Mouse (Mus musculus): Measurements from ENCODE around the gene Hyal3. TPM values are rescaled to one million over a fixed set of nuclear protein-coding genes. Genes with fewer than 3 reads are reported as not detected.

Gene Hyal3
- total RNA-seq, 2 experiments from 2014 or later, result 3.3 to 9.4 TPM

DNA sequence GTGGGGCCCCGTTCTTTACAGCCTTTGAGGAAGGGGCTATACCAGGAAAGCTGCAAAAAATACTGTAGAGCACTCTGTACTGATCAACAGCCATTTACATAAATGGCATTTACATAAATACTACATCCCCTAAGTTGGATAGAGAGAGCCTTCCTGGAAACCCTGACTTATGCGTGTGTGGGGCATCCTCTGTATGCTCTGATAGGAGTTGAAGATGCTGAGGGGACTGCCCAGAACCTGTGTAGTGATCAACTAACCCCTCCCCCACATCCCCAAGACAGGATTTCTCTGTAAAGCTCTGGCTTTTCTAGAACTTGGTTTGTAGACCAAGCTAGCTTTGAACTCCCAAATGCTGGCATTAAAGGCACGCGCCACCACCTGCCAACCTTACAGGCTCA, 28.8 kb downstream of the Hyal3 start:
- ATAC-seq (replicated peaks; ENCODE audit: low FRiP score, low TSS enrichment, poor library complexity, severe bottlenecking), result no peak

DNA sequence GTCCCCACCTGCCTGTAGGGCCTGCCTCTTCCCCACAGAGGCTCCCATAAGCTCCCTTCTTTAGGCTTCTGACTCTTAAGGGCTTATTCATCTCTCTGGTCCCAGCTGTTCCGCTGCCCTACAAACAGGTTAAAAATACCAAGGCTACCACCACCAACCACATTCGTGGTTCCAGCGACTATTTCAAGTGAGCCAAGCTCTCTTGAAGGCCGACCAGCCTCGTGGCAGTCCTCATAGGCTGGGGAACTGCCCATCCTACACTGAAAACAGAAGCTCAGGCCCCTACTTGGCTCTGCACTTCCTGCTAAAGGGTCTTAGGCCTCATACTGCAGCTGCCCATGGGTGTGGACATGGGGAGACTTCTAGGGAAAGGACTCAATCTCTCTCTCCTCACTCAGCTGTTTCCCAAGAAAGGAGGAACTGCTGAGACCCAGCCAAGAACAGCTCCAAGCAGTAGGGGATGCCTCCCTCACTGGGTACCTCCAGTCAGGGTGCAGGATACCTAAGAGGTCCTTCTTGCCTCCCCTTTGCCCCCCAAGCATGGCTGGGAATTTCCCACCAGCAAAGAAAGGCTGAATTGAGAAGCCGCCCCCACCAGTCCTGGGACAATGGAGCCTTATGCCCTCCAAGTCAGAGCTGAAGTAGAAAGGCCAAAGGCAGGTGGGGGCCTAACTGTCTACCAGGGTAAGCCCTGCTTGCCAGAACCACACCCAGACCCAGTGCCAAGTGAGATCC, 31.0 kb downstream of the Hyal3 start:
- no peak for ATAC-seq (replicated peaks; ENCODE audit: low FRiP score, low TSS enrichment, poor library complexity, severe bottlenecking)

DNA sequence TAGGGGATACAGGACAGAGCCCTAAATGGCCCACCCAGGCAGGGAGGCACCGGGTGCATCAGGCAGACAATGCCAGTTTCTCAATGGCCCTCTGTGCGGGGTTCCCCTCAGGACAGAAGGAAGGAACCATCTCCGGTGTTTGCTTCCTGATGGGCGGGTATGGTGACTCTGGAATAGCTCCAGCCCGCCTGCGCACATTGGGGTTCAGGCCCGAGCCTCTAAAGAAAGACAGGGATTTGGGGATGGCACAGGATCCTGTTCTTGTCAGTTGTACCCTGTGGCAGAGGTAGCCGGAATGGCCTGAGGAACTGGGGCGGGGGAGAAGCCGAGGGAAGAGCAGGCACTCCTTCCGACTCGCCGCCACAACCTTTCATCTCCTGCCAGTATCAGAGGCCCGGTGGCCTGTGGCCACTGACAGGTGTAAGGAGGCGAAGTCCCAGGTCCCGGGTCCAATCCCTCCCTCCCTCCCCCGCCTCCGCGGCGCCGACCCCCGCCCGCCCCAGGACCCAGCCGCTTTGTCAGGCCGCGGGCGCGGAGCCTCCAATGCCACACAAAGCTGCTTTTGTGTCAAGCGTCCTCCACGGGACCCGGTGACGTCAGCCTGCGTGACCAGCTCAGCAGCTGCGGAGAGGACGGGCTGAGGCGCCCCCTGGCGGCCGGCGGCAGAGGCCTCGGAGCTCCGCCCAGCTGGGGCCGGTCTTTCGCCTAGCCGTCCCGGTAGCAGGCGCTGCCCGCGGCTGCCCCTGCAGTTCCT, 31.8 kb downstream of the Hyal3 start:
- peak; percentile 88 for ATAC-seq (replicated peaks; ENCODE audit: low FRiP score, low TSS enrichment, poor library complexity, severe bottlenecking)

DNA sequence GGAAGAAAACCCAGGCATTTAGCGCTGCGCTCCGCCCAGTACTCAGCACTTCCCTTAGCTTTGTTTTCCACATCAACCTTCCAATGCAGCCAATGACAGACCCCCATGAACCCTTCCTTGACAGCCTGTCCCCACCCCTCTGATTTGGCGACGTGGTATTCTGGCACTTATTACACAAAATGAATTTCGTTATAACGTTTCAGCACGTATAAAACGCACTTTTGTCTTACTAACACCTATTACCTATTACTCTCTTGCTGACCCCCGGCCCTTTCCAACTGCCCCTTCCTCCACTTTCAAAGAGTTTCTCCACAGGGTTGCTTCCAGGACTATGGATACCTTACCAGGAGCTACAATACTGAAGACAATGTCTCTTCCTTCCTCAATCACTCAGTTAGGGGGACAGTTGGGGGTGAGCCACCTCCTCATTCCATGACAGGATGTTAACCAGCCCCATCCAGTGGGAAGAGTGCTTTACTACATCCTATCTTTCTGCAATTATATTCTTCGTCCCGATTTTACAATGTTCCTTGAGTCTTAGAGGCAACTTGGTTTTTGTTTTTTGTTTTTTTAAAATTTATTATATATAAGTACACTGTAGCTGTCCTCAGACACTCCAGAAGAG, 32.4 kb downstream of the Hyal3 start:
- ATAC-seq (replicated peaks; ENCODE audit: low FRiP score, low TSS enrichment, poor library complexity, severe bottlenecking), result no peak

DNA sequence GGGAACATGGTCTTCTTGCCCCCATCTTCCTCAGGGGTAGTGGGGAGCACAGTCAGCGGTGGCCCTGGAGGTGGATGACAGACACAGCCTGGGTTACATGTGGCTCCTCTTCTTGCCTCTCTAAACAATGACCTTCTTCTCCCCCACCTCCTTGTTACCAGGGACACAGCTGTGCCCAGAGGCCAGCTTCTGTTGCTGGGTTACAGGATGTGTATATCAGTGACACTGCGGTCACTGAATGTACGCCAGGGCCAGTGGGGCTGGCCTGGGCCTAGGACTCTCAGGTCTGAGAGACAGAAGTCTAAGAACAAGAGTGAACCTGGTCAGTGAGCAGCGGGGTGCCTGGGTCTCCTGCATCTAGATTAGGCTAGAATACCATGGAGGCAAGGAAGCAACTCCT, 34.4 kb downstream of the Hyal3 start:
- no peak for ATAC-seq (replicated peaks; ENCODE audit: low FRiP score, low TSS enrichment, poor library complexity, severe bottlenecking)

DNA sequence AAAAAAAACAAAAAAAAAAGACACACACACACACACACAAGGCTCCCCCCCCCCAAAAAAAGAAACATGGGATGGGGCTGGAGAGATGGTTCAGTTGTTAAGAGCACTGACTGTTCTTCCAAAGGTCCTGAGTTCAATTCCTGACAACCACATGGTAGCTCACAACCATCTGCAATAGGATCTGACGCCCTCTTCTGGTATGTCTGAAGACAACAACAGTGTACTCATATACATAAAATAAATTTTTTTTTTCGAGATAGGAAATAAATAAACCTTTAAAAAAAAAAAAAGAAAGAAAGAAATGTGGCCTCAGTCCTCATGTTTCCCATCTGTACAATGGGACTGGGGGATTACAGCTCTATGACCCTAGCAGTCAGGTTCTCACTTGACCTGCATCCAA, 36.8 kb downstream of the Hyal3 start:
- no peak for ATAC-seq (replicated peaks; ENCODE audit: low FRiP score, low TSS enrichment, poor library complexity, severe bottlenecking)

DNA sequence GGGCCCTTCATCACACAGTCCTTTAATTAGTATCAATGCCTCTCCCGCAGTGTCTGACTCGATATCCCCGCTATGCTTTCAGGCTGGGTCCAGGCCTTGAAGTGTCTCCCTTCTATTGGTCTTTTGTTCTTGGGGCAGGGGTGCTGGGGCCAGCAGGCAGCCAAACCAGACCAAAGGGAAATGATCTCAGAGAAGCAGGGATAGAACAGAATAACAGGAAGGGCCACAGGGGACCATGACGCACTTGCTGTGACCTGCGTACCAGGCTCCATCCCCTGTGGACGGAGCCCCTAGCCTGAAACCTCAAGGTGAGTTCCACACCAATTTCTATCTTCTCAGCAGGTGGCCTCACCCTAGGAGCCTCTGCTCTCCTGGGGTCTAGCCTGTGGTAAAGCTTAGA, 37.5 kb downstream of the Hyal3 start:
- ATAC-seq (replicated peaks; ENCODE audit: low FRiP score, low TSS enrichment, poor library complexity, severe bottlenecking), result no peak

DNA sequence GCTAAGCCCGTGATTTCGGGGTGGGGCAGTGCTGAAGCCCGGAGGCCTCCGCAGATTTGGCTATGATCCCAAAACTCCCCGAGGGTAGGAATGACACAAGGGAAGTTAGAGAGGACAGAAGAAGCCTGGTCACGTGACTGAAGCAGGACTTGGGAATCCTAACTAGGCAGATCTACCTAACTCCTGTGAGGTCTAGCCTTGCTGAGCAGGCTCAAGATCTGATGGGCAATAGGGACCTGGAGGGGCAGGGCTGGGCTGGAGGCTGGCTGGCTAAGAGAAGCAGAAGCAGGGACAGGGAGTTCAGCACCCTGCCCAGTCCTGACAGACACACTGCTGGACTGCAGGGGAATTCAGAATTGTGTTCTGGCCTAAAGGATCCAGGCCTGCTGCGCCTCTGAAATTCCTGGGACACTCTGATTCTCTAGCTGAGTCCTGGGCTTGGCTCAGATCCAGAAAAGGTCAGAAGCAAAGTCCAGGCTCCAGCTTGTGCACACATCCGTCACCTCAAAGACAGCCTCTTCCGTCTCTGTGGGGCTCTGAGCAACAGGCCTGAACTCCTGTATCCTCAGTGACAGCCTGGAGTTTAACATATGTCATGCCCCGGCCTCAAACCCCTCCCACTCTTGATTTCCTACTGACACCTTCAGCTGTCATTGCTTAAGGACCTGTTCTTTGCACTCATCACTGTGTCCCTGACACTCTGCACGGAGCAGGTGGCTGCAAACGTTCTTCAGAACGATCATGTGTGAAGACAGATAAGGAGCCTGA, 38.3 kb downstream of the Hyal3 start:
- ATAC-seq (replicated peaks; ENCODE audit: low FRiP score, low TSS enrichment, poor library complexity, severe bottlenecking), result peak; percentile 58

DNA sequence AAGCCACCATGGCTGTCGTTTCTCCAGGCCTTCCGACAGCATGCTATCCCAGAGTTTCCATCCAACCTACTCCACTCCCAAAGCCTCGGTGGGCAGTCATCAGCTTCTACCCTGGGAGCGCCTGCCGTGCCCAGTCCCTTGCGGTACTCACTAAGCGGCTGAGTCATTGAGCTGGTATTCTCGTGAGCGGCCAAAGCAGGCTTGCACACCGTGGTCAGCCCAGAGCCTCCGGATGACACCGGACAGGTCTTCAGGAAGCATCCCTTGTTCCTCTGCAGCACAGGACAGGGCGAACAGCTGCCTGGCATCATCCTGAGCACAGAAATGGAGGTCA, 38.9 kb downstream of the Hyal3 start:
- ATAC-seq (replicated peaks; ENCODE audit: low FRiP score, low TSS enrichment, poor library complexity, severe bottlenecking), result no peak

DNA sequence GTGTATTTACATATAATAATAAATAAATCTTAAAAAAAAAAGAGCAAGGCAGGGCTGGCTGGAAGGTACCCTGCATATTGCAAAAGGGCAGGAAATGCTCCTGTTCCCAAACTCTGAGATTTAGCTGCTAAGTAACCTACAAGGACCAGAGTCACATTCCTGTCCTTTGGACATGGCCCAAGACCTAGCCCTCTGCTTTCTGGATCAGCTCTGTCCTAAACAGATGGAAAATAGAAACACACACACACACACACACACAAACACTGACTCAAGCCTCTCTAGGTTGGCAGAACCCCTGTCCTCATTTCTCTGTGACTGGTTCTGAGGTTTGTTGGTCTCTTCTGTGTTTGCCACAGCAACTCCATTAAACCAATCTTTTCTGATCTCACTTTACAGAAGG, 40.3 kb downstream of the Hyal3 start:
- ATAC-seq (replicated peaks; ENCODE audit: low FRiP score, low TSS enrichment, poor library complexity, severe bottlenecking), result no peak

DNA sequence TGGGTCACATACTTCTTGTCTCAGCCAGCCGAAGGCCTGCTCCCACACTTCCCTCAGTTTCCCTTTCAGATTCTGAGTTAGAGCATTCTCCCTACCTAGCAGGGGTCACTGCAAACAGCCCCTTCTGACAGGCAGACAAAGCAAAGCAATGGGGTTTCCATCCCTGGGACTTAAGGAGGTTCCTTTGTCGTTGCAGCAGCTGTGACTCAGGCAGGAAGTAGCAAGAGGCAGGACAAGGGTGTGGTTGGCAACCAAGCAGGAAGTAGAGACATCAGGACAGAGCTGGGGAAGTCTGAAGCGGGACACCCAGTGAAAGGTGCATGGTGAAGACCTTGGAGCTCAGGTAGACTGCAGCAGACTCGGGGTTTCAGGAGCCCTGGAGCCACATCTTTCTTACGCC, 43.9 kb downstream of the Hyal3 start:
- no peak for ATAC-seq (replicated peaks; ENCODE audit: low FRiP score, low TSS enrichment, poor library complexity, severe bottlenecking)

DNA sequence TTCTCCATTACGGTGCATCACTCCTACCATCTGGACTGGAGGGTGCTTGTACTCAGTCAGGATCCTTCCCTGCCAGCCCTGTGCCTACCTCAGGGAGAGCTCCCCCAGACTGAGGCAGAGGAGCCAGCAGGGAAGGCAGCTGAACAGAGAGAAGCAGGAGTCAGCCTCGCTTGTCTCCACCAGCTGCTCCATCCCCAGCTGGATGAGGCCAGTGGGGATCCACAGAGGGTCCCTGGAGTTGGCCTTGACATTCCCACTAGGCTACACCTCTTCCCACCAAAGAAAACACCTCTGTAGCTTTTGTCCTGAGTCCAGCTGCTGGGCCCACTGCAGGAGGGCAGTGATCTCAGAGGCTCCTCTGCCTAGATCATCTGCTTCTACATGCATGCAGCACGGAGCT, 44.3 kb downstream of the Hyal3 start:
- no peak for ATAC-seq (replicated peaks; ENCODE audit: low FRiP score, low TSS enrichment, poor library complexity, severe bottlenecking)

DNA sequence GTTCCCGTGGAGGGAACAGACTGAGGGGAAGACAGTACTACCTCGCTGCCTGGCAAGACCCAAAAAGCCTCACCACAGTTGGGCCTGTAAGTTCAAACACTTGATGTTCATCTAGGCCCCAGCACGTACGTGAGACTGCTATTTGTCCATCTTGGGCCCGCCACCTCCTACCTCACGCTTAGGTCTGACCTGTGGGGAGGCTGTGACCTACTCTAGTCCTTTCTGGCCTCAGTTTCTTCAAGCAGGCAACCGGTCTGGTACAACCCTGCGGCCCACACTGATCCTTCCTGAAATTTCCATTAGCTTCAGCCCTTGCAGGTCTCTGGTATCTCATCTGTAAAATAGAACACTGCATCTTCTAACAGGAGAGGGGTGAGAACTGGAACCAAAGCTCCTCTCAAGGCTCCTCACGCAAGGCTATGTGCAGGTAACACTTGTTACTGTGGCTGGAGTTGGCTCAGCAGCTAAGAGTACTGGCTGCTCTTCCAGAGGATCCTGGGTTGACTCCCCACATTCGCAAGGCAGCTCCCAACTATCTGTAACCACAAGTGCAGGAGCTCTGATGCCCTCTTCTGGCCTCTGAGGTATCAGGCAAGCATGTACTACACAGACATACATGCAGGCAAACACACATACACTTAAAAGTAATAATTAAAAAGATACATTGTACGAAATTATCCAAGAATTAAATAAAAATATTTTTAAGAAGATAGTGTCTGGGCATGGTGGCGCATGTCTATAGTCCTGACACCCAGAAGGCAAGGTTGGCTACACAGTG, 44.9 kb downstream of the Hyal3 start:
- ATAC-seq (replicated peaks; ENCODE audit: low FRiP score, low TSS enrichment, poor library complexity, severe bottlenecking), result no peak

DNA sequence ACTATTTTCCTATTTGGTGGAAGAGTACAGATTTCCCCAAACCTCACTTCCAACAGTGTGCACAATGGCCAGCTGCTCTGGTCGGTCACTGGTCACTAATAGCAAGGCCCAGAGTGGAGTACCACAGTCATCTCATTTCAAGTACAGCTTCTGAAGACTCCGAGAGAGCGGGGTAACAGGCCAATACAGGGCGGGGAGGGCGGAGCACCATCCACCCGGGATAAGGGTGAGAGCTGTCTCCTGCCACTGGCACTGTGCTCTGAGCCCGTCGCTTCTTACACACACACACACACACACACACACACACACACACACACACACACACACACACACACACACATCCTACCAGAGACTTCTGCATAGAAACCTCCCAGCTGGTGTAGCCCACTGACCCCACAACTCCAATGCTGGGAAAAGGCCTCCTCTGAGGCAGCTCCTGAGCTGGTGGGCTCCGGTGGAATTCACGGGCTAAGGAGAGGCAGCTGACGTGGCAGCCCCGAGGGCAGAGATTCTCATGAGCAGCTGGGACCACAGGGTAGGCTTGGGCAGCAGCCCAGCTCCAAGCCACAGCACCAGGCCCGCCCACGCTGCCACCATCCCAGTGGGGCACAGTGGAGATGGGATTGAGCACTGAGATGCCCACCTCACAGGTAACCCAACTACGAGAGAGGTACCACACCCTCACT, 45.7 kb downstream of the Hyal3 start:
- peak; percentile 38 for ATAC-seq (replicated peaks; ENCODE audit: low FRiP score, low TSS enrichment, poor library complexity, severe bottlenecking)

DNA sequence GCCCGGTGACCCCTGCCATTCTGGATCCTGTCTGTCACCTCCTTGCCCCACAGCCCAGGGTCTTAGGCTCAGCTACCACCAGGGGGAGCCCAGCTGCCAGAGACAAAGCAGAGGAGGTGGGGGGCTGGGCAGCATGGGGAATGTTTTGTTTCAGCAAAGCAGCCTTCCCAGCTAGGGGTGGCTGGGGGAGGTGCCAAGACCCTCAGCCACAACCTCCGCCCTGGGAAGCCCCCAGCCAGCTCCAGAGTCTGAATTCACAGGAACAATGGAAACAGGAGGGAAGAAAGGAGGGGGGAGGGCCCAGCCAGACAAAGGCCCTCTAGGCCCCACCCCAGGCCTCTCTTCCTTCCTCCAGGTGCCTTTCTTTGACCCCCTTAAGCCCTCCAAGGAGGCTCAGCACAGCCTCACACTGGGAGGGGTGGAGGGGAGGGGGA, 46.2 kb downstream of the Hyal3 start:
- ATAC-seq (replicated peaks; ENCODE audit: low FRiP score, low TSS enrichment, poor library complexity, severe bottlenecking), result peak; percentile 64

DNA sequence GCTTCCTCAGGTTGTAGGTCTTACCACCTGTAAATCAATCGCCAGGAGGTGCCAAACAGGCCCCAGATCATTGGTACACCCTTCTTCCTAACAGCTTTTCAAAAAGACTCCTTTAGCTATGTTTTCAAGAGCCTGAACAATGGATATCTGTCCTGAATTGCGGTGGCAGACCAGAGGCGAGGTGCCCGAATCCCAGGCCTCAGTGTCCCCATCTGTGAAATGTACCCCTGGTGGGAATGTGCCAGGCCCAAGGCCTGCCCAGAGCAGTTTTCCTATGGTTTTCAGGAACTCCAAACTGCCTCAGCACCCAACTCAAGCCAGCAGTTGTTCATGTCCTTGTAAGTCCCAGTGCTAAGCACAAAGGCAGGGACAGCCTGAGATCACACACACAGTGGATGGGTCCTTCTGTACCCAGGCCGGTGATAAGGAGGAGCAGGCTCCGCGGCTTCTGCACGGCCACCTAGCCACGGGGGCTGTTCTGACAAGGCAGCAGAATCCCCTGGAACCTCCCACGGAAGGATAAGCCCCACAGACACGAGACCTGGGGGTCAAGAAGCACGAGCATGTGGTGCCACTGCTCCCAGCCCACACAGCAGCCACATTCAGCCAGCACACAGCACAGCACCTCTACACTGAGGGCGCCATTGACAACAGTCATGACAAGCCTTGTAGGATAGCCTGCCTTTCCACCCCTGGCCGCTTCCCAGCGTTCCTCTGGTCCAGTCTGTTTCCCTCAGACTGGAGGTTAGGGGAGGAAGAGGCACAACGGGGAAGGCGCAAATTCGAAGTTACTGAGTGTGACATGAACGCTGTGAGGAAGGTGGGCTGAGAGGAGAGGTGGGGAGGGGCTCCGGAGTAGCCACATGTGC, 47.0 kb downstream of the Hyal3 start:
- ATAC-seq (replicated peaks; ENCODE audit: low FRiP score, low TSS enrichment, poor library complexity, severe bottlenecking), result no peak

DNA sequence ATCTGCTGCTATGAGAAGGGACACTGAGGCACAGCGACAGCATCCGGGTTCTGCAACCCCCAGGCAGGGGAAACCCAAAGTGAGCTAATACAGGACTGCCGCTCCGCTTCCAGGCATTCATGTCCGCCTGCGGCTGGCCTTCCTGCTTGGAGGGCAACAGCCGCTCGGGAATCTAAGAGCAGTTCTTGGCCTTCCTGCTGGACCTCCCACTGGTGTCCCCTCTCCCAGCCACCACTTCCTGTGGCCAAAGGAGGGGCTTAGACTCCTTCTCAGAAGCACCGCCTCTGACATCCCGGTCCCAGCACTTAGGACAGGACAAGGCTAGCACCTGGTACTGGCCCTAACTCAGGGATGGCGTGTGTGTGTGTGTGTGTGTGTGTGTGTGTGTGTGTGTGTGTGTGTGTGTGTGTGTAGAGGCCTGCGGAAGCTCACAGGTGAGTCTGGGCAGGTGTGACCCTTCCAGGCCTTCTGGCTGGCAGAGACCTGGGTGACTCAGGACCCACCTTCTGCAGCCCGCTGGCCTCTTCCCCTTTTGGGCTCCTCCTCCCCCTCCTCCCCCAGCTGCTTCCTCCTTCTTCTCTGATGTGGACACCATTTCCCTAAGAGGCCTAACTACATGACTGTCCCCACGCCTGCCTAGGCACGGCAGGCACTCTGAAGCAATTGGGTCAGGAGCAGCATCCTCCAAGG, 48.2 kb downstream of the Hyal3 start:
- no peak for ATAC-seq (replicated peaks; ENCODE audit: low FRiP score, low TSS enrichment, poor library complexity, severe bottlenecking)

DNA sequence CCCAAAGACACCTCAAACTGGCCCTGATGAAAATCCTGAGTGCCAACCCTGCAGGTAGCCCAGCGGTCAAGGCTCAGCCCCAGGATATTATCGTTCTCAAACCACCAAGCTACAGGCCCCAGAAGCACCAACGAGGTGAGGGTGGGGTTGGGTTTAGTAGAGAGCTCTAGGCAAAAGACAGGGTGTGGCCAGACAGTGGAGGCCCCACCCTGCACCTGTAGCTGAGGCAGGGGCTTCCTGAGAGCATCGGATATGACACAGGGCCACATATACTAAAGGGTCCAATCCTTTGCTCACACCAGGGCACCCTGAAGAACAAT, 48.8 kb downstream of the Hyal3 start:
- no peak for ATAC-seq (replicated peaks; ENCODE audit: low FRiP score, low TSS enrichment, poor library complexity, severe bottlenecking)
